Mouse (Mus musculus) effector memory CD4-positive, alpha-beta T cell, adult 5 months (primary cell): Measurements from ENCODE around the gene Pom121l12. TPM values are rescaled to one million over a fixed set of nuclear protein-coding genes. Genes with fewer than 3 reads are reported as not detected.

Source experiments
- polyA plus RNA-seq: library from polyadenylated mRNA; unstranded; fragments of 100-300 nt; shearing (Covaris generic); gene quantifications from one replicate; pipeline ENCODE4 v1.2.1, GENCODE M21; 2017

The Pom121l12 gene
- polyA plus RNA-seq = not detected

GRCm38 (mm10) chr11:14598976-14599375 lies at the start of gene Pom121l12:
Pom121l12 (plus strand) TSS chr11:14599276.

